Mouse (Mus musculus) forebrain, postnatal 0 days (tissue): ENCODE measurements around the gene Grm4. TPM values are rescaled to one million over a fixed set of nuclear protein-coding genes. Genes with fewer than 3 reads are reported as not detected.

Experiments used
- ATAC-seq: fragments of 200-750 bp; cut with Nextera tagmentation; 2 replicates; pipeline ENCODE4 v1.8.0; 2017; ENCODE audit warnings: mild to moderate bottlenecking, moderate library complexity
- DNase-seq: peaks from one replicate; pipeline ENCODE4 v3.0.0-alpha.2; 2015
- H3K27ac ChIP-seq: fragments of 300-500 bp; sonication (generic); 2 replicates; pipeline ENCODE4 v1.5.1; 2014; ENCODE audit warnings: low read depth, mild to moderate bottlenecking, antibody characterized with exemption, low read length, moderate library complexity, mixed read lengths
- H3K27me3 ChIP-seq: fragments of 300-500 bp; sonication (generic); 2 replicates; pipeline ENCODE4 v1.6.1; 2014; ENCODE audit warnings: mild to moderate bottlenecking, low read length, mixed read lengths; ENCODE audit not compliant: insufficient read depth
- H3K36me3 ChIP-seq: fragments of 300-500 bp; sonication (generic); 2 replicates; pipeline ENCODE4 v1.6.1; 2014; ENCODE audit warnings: mild to moderate bottlenecking, moderate library complexity; ENCODE audit not compliant: insufficient read depth
- H3K4me1 ChIP-seq: fragments of 300-500 bp; sonication (generic); 2 replicates; pipeline ENCODE4 v1.6.1; 2014; ENCODE audit warnings: antibody characterized with exemption; ENCODE audit not compliant: insufficient read depth
- H3K4me2 ChIP-seq: fragments of 300-500 bp; sonication (generic); 2 replicates; pipeline ENCODE4 v1.6.1; 2014; ENCODE audit warnings: low read depth, mild to moderate bottlenecking, moderate library complexity
- H3K4me3 ChIP-seq: fragments of 300-500 bp; sonication (generic); 2 replicates; pipeline ENCODE4 v1.5.1; 2014; ENCODE audit warnings: low read depth, low read length, mixed read lengths
- H3K9ac ChIP-seq: fragments of 300-500 bp; sonication (generic); 2 replicates; pipeline ENCODE4 v1.6.1; 2014; ENCODE audit warnings: mild to moderate bottlenecking
- H3K9me3 ChIP-seq: fragments of 300-500 bp; sonication (generic); 2 replicates; pipeline ENCODE4 v1.6.1; 2016; ENCODE audit warnings: low read length
- CTCF ChIP-seq: sonication (generic); IDR thresholded peaks from 2 replicates; pipeline ENCODE4 v1.5.1; 2016; ENCODE audit warnings: antibody characterized with exemption, control low read depth, low read depth
- WGBS: fragments of 180-500 bp; shearing (Covaris S2); extraction: QIAGEN DNeasy Blood & Tissue Kit; methylation state at CpG from one replicate; pipeline ENCODE4 v1.1.7; 2014; 5-methylcytosine and 5-hydroxymethylcytosine counted together
- polyA plus RNA-seq: library from polyadenylated mRNA; unstranded; fragments of >200 nt; fragmentation: Nextera tagmentation; extraction: Ambion mirVana; gene quantifications from 2 replicates; pipeline ENCODE4 v1.2.1, GENCODE M21; 2015
- total RNA-seq: library from RNA; depleted of rRNA; stranded (reverse); fragments of >200 nt; gene quantifications from 2 replicates; pipeline ENCODE4 v1.2.3, GENCODE M21; 2014

Gene Grm4
- total and polyA plus RNA-seq, 2 experiments from 2014 or later = 5.5 to 14.5 TPM

DNA sequence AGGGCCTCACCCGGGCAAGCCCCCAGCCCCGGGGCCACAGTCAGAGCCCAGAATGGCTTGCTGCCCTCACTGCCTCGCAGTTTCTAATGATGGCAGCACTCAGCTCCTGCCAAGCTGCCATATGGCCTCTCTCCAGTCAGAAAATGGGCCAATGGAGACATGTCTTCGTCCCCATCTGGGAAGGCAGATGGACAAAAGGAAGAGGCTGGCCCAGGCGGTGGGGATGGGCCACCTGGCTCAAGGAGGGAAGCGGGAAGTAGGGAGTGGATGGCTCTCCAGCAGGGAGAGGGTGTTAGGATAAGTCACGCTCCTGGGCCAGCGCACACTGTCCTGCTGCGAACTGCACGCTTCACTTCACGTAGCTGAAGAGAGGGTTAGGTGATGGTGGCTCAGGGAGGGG is 64.8 kb downstream of the Grm4 start:
- 52% methylated on average over 11 of the region's 11 CpGs for WGBS
- no peak overlapping the region for H3K4me3 ChIP-seq

DNA sequence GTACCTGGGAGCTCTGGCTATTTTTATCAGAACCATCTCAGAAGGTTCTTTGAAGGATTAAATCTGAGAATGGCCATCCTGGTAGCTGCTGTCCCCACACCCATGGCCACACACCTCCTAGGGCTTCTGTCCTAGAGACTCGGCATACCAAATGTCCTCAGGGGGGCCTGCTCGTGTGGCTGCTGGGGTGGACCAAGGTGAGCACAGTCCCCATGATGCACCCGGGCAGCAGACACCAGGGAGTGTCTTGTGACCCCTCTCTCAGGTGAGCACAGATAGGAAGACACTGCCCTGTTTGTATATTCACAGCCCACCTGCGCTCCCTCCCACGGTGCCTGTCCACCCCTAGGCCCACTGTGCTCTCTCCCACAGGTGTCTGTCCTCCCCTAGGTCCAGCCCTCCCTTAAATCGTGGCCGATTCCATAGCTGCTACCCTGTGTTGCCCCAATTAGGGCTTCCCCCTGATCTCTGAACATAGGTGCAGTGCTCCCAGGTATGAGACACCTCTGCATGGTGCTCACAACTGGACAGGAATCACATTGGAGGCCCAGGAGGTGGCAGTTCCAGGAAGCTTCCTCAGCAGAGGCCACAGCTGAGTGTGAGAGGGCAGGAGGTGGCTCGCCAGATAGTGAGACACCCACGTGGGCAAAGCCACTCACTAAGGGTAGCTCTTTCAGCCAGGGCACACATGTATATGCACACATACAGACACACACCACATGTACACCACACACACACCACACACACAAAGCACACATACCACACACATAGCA is 66.0 kb downstream of the Grm4 start:
- H3K27me3 ChIP-seq = no peaks in the 10 kb centered on the region
- no peak for ATAC-seq
- H3K27ac ChIP-seq = no peak overlapping the region
- H3K4me1 ChIP-seq = no peaks in the 10 kb centered on the region
- no peak overlapping the region for H3K4me3 ChIP-seq
- TF ChIP-seq CTCF = no peak
- H3K9me3 ChIP-seq = no peaks in the 10 kb centered on the region
- H3K9ac ChIP-seq = no peak overlapping the region
- no peaks in the 10 kb centered on the region for H3K36me3 ChIP-seq
- no peak for DNase-seq
- H3K4me2 ChIP-seq = no peak overlapping the region
- WGBS = 80% methylated on average over 9 of the region's 9 CpGs

More for the DNA sequence above, 64.8 kb downstream of the Grm4 start:
- DNase-seq (peak; percentile 42), ATAC-seq (peak; percentile 25)
- H3K4me2 ChIP-seq = no peak overlapping the region
- H3K36me3 ChIP-seq = no peaks in the 10 kb centered on the region
- H3K4me1 ChIP-seq = no peaks in the 10 kb centered on the region
- no peak overlapping the region for H3K27ac ChIP-seq
- H3K9ac ChIP-seq = no peak overlapping the region
- no peaks in the 10 kb centered on the region for H3K27me3 ChIP-seq
- TF ChIP-seq CTCF = no peak
- no peaks in the 10 kb centered on the region for H3K9me3 ChIP-seq

DNA sequence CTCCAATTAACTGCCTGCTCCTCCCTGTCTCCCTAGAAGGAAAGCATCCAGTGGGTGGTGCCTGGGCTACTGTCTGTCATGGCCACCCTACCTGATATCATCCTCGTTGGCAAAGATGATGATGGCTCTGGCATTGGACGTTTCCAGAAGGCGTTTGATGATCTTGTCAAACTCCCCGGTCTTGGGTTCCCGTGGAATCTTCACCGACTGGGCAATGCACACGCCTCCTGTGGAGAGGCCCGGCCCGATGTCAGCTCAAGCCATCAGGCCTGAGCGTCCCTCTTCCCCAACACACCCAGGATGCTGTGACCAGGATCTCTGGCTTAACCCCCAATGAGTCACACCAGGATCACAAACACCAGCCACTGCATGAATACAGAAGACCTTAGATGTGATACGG is 66.8 kb downstream of the Grm4 start:
- no peak for TF ChIP-seq CTCF
- WGBS = 90% methylated on average over 11 of the region's 11 CpGs

DNA sequence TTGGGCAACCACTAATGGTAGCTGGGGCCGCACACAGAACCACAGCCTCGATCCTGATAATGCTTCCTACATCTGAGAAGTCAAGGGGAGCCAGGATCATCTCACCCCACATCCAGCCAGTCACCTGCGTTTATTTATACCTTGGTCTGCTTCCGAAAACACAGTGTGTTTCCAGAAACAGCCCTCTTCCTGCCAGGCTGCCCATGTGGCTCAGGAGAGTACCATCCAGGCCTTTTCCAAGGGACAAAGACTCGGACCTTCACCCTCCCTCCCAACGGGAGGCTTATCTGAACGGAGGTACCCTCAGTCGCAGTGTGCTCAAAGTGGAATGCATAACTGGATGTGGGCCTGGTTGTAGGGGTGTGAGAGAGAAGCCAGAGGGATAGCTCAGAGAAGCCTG is 68.2 kb downstream of the Grm4 start:
- Histone ChIP-seq H3K4me3 (no peak overlapping the region), H3K9ac (no peak overlapping the region), H3K9me3 (no peaks in the 10 kb centered on the region), H3K36me3 (no peaks in the 10 kb centered on the region), H3K4me2 (no peak overlapping the region), H3K4me1 (no peaks in the 10 kb centered on the region), H3K27ac (no peak overlapping the region), H3K27me3 (no peaks in the 10 kb centered on the region)
- ATAC-seq (no peak), DNase-seq (no peak)
- TF ChIP-seq CTCF = no peak
- 83% methylated on average over 8 of the region's 8 CpGs for WGBS

More for the DNA sequence above, 66.8 kb downstream of the Grm4 start:
- Histone ChIP-seq H3K4me2 (no peak overlapping the region), H3K9ac (no peak overlapping the region), H3K27me3 (no peaks in the 10 kb centered on the region), H3K4me1 (no peaks in the 10 kb centered on the region), H3K36me3 (no peaks in the 10 kb centered on the region), H3K27ac (no peak overlapping the region), H3K9me3 (no peaks in the 10 kb centered on the region), H3K4me3 (no peak overlapping the region)
- DNase-seq = no peak
- ATAC-seq = no peak

DNA sequence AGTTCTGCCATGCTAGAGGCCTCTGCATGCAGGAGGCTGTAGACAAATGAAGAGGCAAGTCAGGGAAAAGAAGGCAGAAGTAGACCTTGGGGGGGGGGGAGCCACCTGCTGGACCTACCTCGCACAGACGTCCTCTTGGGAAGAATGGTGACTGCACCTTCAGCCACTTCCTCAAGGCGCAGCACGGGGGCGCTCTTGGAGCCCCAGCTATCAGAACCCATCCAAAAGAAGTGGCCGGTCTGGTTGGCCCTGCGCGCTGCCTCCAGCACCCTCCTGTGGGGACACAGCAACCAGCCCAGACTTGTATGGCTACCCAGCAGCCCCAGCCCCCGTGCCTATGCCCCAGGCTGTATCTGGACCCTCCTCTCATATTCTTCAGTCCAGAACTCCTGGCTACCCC is 69.4 kb downstream of the Grm4 start:
- 21% methylated on average over 9 of the region's 9 CpGs for WGBS

DNA sequence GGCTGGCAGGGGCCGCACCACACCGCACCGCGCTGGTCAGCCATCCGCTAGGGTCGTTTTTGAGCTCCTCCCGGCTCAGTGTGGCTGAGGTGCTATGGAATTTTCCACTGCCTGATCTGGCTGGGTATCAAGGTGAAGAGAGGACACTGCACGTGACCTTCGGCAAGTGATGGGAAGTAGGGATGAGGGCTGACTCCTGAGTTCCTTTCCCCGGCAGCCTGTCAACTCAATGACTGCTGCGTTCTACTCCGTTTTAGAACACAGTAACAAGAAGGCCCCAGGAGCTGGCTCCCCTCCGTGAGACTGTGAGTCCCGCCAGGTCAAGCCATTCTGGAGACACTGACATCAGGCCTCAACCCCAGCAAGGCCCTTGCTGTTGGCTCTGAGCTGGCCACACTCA is 70.0 kb downstream of the Grm4 start:
- Histone ChIP-seq H3K27me3 (no peaks in the 10 kb centered on the region), H3K9me3 (no peaks in the 10 kb centered on the region), H3K9ac (no peak overlapping the region), H3K4me1 (no peaks in the 10 kb centered on the region), H3K4me3 (no peak overlapping the region), H3K36me3 (no peaks in the 10 kb centered on the region), H3K27ac (no peak overlapping the region), H3K4me2 (no peak overlapping the region)
- ATAC-seq = no peak
- no peak for TF ChIP-seq CTCF
- 91% methylated on average over 14 of the region's 14 CpGs for WGBS
- no peak for DNase-seq

More for the DNA sequence above, 69.4 kb downstream of the Grm4 start:
- ATAC-seq (no peak), DNase-seq (no peak)
- Histone ChIP-seq H3K27ac (no peak overlapping the region), H3K27me3 (no peaks in the 10 kb centered on the region), H3K9ac (no peak overlapping the region), H3K4me3 (no peak overlapping the region), H3K4me2 (no peak overlapping the region), H3K9me3 (no peaks in the 10 kb centered on the region), H3K4me1 (no peaks in the 10 kb centered on the region), H3K36me3 (no peaks in the 10 kb centered on the region)
- TF ChIP-seq CTCF = peak; percentile 50

DNA sequence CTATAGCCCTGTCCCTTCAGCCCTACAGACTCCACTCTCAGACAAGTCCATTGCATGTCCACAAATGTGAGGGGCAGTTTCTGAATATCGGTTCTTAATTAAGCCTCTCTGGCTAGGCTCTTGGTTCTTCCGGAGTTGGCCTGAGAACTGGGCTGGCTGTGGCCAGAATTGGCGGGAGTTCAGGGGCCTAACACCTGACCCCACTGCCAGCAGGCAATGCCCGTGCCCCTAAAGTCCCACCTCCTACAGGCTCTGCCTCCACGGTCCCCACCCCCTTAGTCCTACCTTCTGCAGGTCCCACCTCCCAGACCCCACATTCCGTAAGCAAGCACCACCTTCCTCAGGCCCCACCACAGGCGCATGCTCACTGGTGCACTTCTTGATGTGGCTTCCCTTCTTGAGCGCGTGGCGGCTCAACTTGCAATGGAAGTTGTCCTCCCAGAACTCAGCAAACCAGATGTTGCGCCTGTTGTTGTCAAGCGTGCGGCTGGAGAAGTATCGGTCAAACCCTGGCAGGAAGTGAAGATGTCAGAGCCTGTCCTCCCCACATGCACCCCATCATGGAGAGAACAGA is 71.4 kb downstream of the Grm4 start:
- no peak overlapping the region for H3K4me3 ChIP-seq
- no peak for TF ChIP-seq CTCF
- H3K9ac ChIP-seq = no peak overlapping the region
- H3K36me3 ChIP-seq = no peaks in the 10 kb centered on the region
- H3K4me2 ChIP-seq = no peak overlapping the region
- WGBS = 91% methylated on average over 14 of the region's 14 CpGs
- no peak for DNase-seq
- no peaks in the 10 kb centered on the region for H3K4me1 ChIP-seq
- no peak for ATAC-seq
- H3K27ac ChIP-seq = no peak overlapping the region
- no peaks in the 10 kb centered on the region for H3K27me3 ChIP-seq
- no peaks in the 10 kb centered on the region for H3K9me3 ChIP-seq
